Mouse (Mus musculus) skeletal muscle tissue, adult 2 months (tissue): Measurements from ENCODE around the gene Szt2.

Source experiments
- DNase-seq: peaks from one replicate; pipeline ENCODE4 v3.0.0-alpha.2; 2012; ENCODE audit warnings: low read depth, low spot score

The Szt2 gene

GRCm38 (mm10) chr4:118413553-118413952 lies 4.5 kb upstream of the Szt2 start:
- DNase-seq, result no peak

- no peak for DNase-seq
Measured at GRCm38 (mm10) chr4:118410871-118411270, 1.8 kb upstream of the Szt2 start.

GRCm38 (mm10) chr4:118402701-118403100 lies 6.4 kb downstream of the Szt2 start:
- no peak for DNase-seq

GRCm38 (mm10) chr4:118401918-118402317 lies 7.2 kb downstream of the Szt2 start:
- no peak for DNase-seq

- DNase-seq, result no peak
Measured at GRCm38 (mm10) chr4:118401421-118401820, 7.7 kb downstream of the Szt2 start.

GRCm38 (mm10) chr4:118398400-118398799 lies 10.7 kb downstream of the Szt2 start:
- no peak for DNase-seq

GRCm38 (mm10) chr4:118396433-118396832 lies 12.6 kb downstream of the Szt2 start:
- no peak for DNase-seq

GRCm38 (mm10) chr4:118395289-118395688 lies 13.8 kb downstream of the Szt2 start:
- no peak for DNase-seq

GRCm38 (mm10) chr4:118394505-118394904 lies 14.6 kb downstream of the Szt2 start:
- no peak for DNase-seq

GRCm38 (mm10) chr4:118390146-118390545 lies 18.9 kb downstream of the Szt2 start:
- DNase-seq, result no peak

GRCm38 (mm10) chr4:118387316-118387715 lies 21.8 kb downstream of the Szt2 start:
- DNase-seq, result no peak

GRCm38 (mm10) chr4:118383271-118383670 lies 25.8 kb downstream of the Szt2 start:
- DNase-seq, result no peak

- DNase-seq, result no peak
Measured at GRCm38 (mm10) chr4:118375999-118376398, 33.1 kb downstream of the Szt2 start.

GRCm38 (mm10) chr4:118371822-118372221 lies 37.3 kb downstream of the Szt2 start:
- no peak for DNase-seq

- DNase-seq, result no peak
Measured at GRCm38 (mm10) chr4:118368616-118369015, 40.5 kb downstream of the Szt2 start.

- no peak for DNase-seq
Measured at GRCm38 (mm10) chr4:118367551-118367950, 41.5 kb downstream of the Szt2 start.

GRCm38 (mm10) chr4:118365991-118366390 lies 43.1 kb downstream of the Szt2 start:
- no peak for DNase-seq

GRCm38 (mm10) chr4:118364641-118365040 lies 44.4 kb downstream of the Szt2 start:
- no peak for DNase-seq

GRCm38 (mm10) chr4:118363985-118364384 lies 45.1 kb downstream of the Szt2 start:
- DNase-seq, result no peak

- no peak for DNase-seq
Measured at GRCm38 (mm10) chr4:118362879-118363278, 46.2 kb downstream of the Szt2 start.

GRCm38 (mm10) chr4:118361451-118361850 lies 47.6 kb downstream of the Szt2 start:
- no peak for DNase-seq

- DNase-seq, result peak; percentile 20
Measured at GRCm38 (mm10) chr4:118359896-118360720, 49.0 kb downstream of the Szt2 start.

GRCm38 (mm10) chr4:118359211-118359895 lies 49.7 kb downstream of the Szt2 start:
- no peak for DNase-seq
